Mouse (Mus musculus) CH12.LX (cell line): Measurements from ENCODE around the gene Sgca.

ENCODE experiments used
- CTCF ChIP-seq, 2 experiments: IDR thresholded peaks in 1 of 2; conservative IDR thresholded peaks in 1 of 2; 2 replicates each; pipeline ENCODE4 v1.5.1; 2011 to 2012; ENCODE audit warnings: low read depth in 2 of 2, low read length in 2 of 2, improper control_type of control experiment in 1 of 2, inconsistent platforms in 1 of 2, mild to moderate bottlenecking in 1 of 2, moderate library complexity in 1 of 2
- E2F4 ChIP-seq: IDR thresholded peaks from 2 replicates; pipeline ENCODE4 v1.6.1; 2011; ENCODE audit warnings: low read depth, low read length, improper control_type of control experiment; ENCODE audit not compliant: insufficient replicate concordance

DNA sequence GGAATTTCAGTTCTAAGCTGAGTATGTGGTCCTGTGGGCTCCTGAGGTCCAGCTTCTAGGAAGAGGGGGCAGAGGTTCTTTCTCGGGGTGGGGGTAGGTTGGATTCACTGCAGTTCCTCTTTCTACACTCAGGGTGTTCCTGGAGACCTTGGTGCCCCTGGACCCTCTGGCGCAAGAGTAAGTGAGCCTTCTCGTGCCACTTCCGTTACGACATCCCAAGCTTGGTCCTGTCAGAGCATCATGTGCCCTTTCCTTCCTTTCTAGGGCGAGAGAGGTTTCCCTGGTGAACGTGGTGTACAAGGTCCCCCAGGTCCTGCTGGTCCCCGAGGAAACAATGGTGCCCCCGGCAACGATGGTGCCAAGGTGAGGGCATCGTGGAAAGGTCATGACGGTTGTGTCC is 30.9 kb downstream of the Sgca start:
- TF ChIP-seq E2F4 (no peak), CTCF (conservative IDR thresholded peaks at IDR 0.05 in 1 of 2, IDR thresholded peaks at IDR 0.05 in 1 of 2; ENCODE audit: low read depth in 2 of 2, low read length in 2 of 2) (no peak)
